Mouse (Mus musculus) mouse embryonic stem cell (cell line): ENCODE results near the gene Gm17304.

Experiments used
- in situ Hi-C, 2 experiments: fragments of 300-500 bp; cut with MboI; formaldehyde crosslinking; loops; 1 replicate in 1 of 2; 3 replicates in 1 of 2; pipeline ENCODE4 v1.14.3; 2019 to 2020; ENCODE audit warnings: low sequenced_read_pairs in 2 of 2, low pct_unique_long_range_greater_than_20kb in 1 of 2, mixed read lengths in 1 of 2; ENCODE audit not compliant: unreplicated experiment in 1 of 2

The Gm17304 gene

GRCm38 (mm10) chr5:106614570-106614969, 5.7 kb downstream of the Gm17304 start:
- in situ Hi-C loops = no loop called here

GRCm38 (mm10) chr5:106615006-106615405, 6.1 kb downstream of the Gm17304 start:
- in situ Hi-C loops = no loop called here

GRCm38 (mm10) chr5:106620446-106620845, 11.5 kb downstream of the Gm17304 start:
- in situ Hi-C loops = no loop called here

- in situ Hi-C loops = no loop called here
Observed at GRCm38 (mm10) chr5:106622193-106622592, 13.3 kb downstream of the Gm17304 start.

GRCm38 (mm10) chr5:106623337-106623736, 14.4 kb downstream of the Gm17304 start:
- in situ Hi-C loops = no loop called here

GRCm38 (mm10) chr5:106628369-106629149, 19.7 kb downstream of the Gm17304 start:
- in situ Hi-C loops = no loop called here

- in situ Hi-C loops = no loop called here
Observed at GRCm38 (mm10) chr5:106636423-106636946, 27.6 kb downstream of the Gm17304 start.

GRCm38 (mm10) chr5:106639627-106640026, 30.7 kb downstream of the Gm17304 start:
- in situ Hi-C loops = no loop called here

GRCm38 (mm10) chr5:106640235-106640809, 31.4 kb downstream of the Gm17304 start:
- in situ Hi-C loops = no loop called here

GRCm38 (mm10) chr5:106641876-106642275, 33.0 kb downstream of the Gm17304 start:
- in situ Hi-C loops = no loop called here

- in situ Hi-C loops = no loop called here
Observed at GRCm38 (mm10) chr5:106643434-106643833, 34.5 kb downstream of the Gm17304 start.

- in situ Hi-C loops = no loop called here
Observed at GRCm38 (mm10) chr5:106649441-106649840, 40.5 kb downstream of the Gm17304 start.

- in situ Hi-C loops = no loop called here
Observed at GRCm38 (mm10) chr5:106649995-106650394, 41.1 kb downstream of the Gm17304 start.

GRCm38 (mm10) chr5:106652220-106652753, 43.4 kb downstream of the Gm17304 start:
- in situ Hi-C loops = no loop called here

GRCm38 (mm10) chr5:106652790-106653328, 44.0 kb downstream of the Gm17304 start:
- in situ Hi-C loops = no loop called here
